16 mouse cellular contexts compared by ENCODE assay signal in genomic region chr4:138084851-138085573, GRCm38 (mm10).
DNase-seq lines count a peak whose midpoint lies in the region; ATAC-seq lines count a peak whose summit lies in the region.
"Had no signal": no experiment of that assay in that cellular context is flagged by ENCODE, and none has a peak within 500 bp of the region (broad histone marks: within the 10 kb centered on the region; RNA-seq: fewer than 3 reads in every experiment).

No protein-coding gene starts in this region.

- WGBS in forebrain, embryonic 16.5 days = 53% methylated on average over 13 of the region's 13 CpGs
- WGBS in forebrain, embryonic 11.5 days = 78% methylated on average over 13 of the region's 13 CpGs
- WGBS in hindbrain, embryonic 14.5 days = 58% methylated on average over 13 of the region's 13 CpGs
- 65% methylated on average over 13 of the region's 13 CpGs for WGBS in midbrain, embryonic 15.5 days

- no peaks in the 10 kb centered on the region for H3K9me3 ChIP-seq in forebrain, embryonic 16.5 days (ENCODE audit: control insufficient read depth, low read length)
- H3K9me3 ChIP-seq in forebrain, embryonic 11.5 days (ENCODE audit: control insufficient read depth, low read length) = no peaks in the 10 kb centered on the region
- H3K9me3 ChIP-seq in hindbrain, embryonic 14.5 days (ENCODE audit: control insufficient read depth, low read length) = no peaks in the 10 kb centered on the region
- no peaks in the 10 kb centered on the region for H3K9me3 ChIP-seq in midbrain, embryonic 15.5 days

- no peak for ATAC-seq in forebrain, embryonic 16.5 days
- ATAC-seq in forebrain, embryonic 11.5 days (replicated peaks; ENCODE audit: low FRiP score) = no peak
- ATAC-seq in hindbrain, embryonic 14.5 days (ENCODE audit: low FRiP score) = no peak
- no peak for ATAC-seq in midbrain, embryonic 15.5 days (replicated peaks)
- ATAC-seq: inflammation-experienced regulatory T-cells, adult 6 months had no signal

- H3K27me3 ChIP-seq in forebrain, embryonic 16.5 days (replicated peaks; ENCODE audit: control insufficient read depth, insufficient read depth, low read length) = no peaks in the 10 kb centered on the region
- no peaks in the 10 kb centered on the region for H3K27me3 ChIP-seq in forebrain, embryonic 11.5 days (ENCODE audit: control insufficient read depth, insufficient read depth, low read length)
- H3K27me3 ChIP-seq in hindbrain, embryonic 14.5 days (ENCODE audit: control insufficient read depth, insufficient read depth, low read length) = no peaks in the 10 kb centered on the region
- no peaks in the 10 kb centered on the region for H3K27me3 ChIP-seq in midbrain, embryonic 15.5 days (replicated peaks)

- no peak overlapping the region for H3K9ac ChIP-seq in forebrain, embryonic 16.5 days (replicated peaks; ENCODE audit: low read depth, low read length)
- no peak overlapping the region for H3K9ac ChIP-seq in forebrain, embryonic 11.5 days (ENCODE audit: low read length)
- H3K9ac ChIP-seq in hindbrain, embryonic 14.5 days = 0 out of 2 replicates have a peak overlapping the region, but pooled peaks have one; percentile 26
- no peak overlapping the region for H3K9ac ChIP-seq in midbrain, embryonic 15.5 days
- H3K9ac ChIP-seq: liver, embryonic 14.5 days had no signal

- H3K36me3 ChIP-seq in forebrain, embryonic 16.5 days (ENCODE audit: control insufficient read depth, insufficient read depth) = peaks cover 3% of the 10 kb centered on the region; the same call in 1 of the 2 replicates
- H3K36me3 ChIP-seq in forebrain, embryonic 11.5 days (ENCODE audit: control insufficient read depth, insufficient read depth, low read length) = no peaks in the 10 kb centered on the region; the same call in 1 of the 2 replicates
- peaks cover 35% of the 10 kb centered on the region; the same call in 1 of the 2 replicates for H3K36me3 ChIP-seq in hindbrain, embryonic 14.5 days (replicated peaks; ENCODE audit: control insufficient read depth, insufficient read depth)
- peaks cover 10% of the 10 kb centered on the region; the same call in 1 of the 2 replicates for H3K36me3 ChIP-seq in midbrain, embryonic 15.5 days (replicated peaks)

- H3K4me2 ChIP-seq in forebrain, embryonic 16.5 days (ENCODE audit: low read length) = no peak overlapping the region
- H3K4me2 ChIP-seq in forebrain, embryonic 11.5 days (ENCODE audit: low read depth, low read length, severe bottlenecking) = no peak overlapping the region
- H3K4me2 ChIP-seq in hindbrain, embryonic 14.5 days (replicated peaks) = no peak overlapping the region
- H3K4me2 ChIP-seq in midbrain, embryonic 15.5 days = no peak overlapping the region

- H3K4me3 ChIP-seq in forebrain, embryonic 16.5 days (replicated peaks; ENCODE audit: low read length) = no peak overlapping the region
- no peak overlapping the region for H3K4me3 ChIP-seq in forebrain, embryonic 11.5 days (ENCODE audit: low read depth, low read length)
- H3K4me3 ChIP-seq in hindbrain, embryonic 14.5 days (replicated peaks; ENCODE audit: low read length) = no peak overlapping the region
- no peak overlapping the region for H3K4me3 ChIP-seq in midbrain, embryonic 15.5 days

- 0 out of 2 replicates have a peak overlapping the region, but pooled peaks have one; percentile 1 for H3K27ac ChIP-seq in forebrain, embryonic 16.5 days (ENCODE audit: low read length)
- H3K27ac ChIP-seq in forebrain, embryonic 11.5 days (ENCODE audit: low read depth, low read length) = no peak overlapping the region
- peak overlapping the region; percentile 70 for H3K27ac ChIP-seq in hindbrain, embryonic 14.5 days
- peak overlapping the region; percentile 42 for H3K27ac ChIP-seq in midbrain, embryonic 15.5 days
- H3K27ac ChIP-seq: liver, embryonic 14.5 days had no signal

- DNase-seq in forebrain, embryonic 11.5 days (ENCODE audit: low spot score) = no peak
- DNase-seq in left cerebral cortex, postnatal 4 days = peak; percentile 15
- no peak for DNase-seq in left cerebral cortex, adult 11 months (ENCODE audit: low spot score)
- DNase-seq in hindbrain, embryonic 14.5 days (ENCODE audit: low spot score) = no peak
- DNase-seq in lung, postnatal 25 days (ENCODE audit: low spot score) = no peak
- no peak for DNase-seq in embryo, embryonic 10.5 days (ENCODE audit: low spot score)
- DNase-seq: adrenal gland, postnatal 36 days; cerebellum, adult 11-12 months; gastrocnemius, postnatal 10 days; kidney, postnatal 10 days; lung, postnatal 4 days; right cerebral cortex, adult 18-20 months had no signal

- intact Hi-C loops in left cerebral cortex, postnatal 4 days (cut with DNase I) = loop anchor here (5.0 kb wide), 1 partner anchor 73 kb away; no protein-coding TSS in a partner anchor

- H3K4me1 ChIP-seq in forebrain, embryonic 16.5 days (replicated peaks; ENCODE audit: control insufficient read depth, insufficient read depth, low read length) = peaks cover 26% of the 10 kb centered on the region
- H3K4me1 ChIP-seq in forebrain, embryonic 11.5 days (replicated peaks; ENCODE audit: control insufficient read depth, insufficient read depth, low read length) = no peaks in the 10 kb centered on the region; the same call in 1 of the 2 replicates
- H3K4me1 ChIP-seq in hindbrain, embryonic 14.5 days (replicated peaks; ENCODE audit: control insufficient read depth, insufficient read depth, low read length) = peaks cover 26% of the 10 kb centered on the region
- peaks cover 25% of the 10 kb centered on the region for H3K4me1 ChIP-seq in midbrain, embryonic 15.5 days
